Comparison of ENCODE assay signal across 8 mouse cellular contexts in genomic region chr11:63919211-63920098, GRCm38 (mm10). TPM values are rescaled to one million over a fixed set of nuclear protein-coding genes. Genes with fewer than 3 reads are reported as not detected.
DNase-seq lines count a peak whose midpoint lies in the region; ATAC-seq and TF ChIP-seq lines count a peak whose summit lies in the region.

No protein-coding gene starts in this region.

- peak overlapping the region; percentile 94 for H3K4me2 ChIP-seq in embryonic facial prominence, embryonic 13.5 days
- H3K4me2 ChIP-seq in neural tube, embryonic 15.5 days = peak overlapping the region; percentile 78

- no peaks in the 10 kb centered on the region for H3K36me3 ChIP-seq in embryonic facial prominence, embryonic 13.5 days
- peaks cover 3% of the 10 kb centered on the region; the same call in 1 of the 2 replicates for H3K36me3 ChIP-seq in limb, embryonic 10.5 days
- no peaks in the 10 kb centered on the region for H3K36me3 ChIP-seq in neural tube, embryonic 15.5 days

- no peaks in the 10 kb centered on the region for H3K9me3 ChIP-seq in embryonic facial prominence, embryonic 13.5 days
- no peaks in the 10 kb centered on the region for H3K9me3 ChIP-seq in limb, embryonic 10.5 days (replicated peaks)
- H3K9me3 ChIP-seq in neural tube, embryonic 15.5 days (replicated peaks) = no peaks in the 10 kb centered on the region

- peaks cover 6% of the 10 kb centered on the region; the same call in 1 of the 2 replicates for H3K4me1 ChIP-seq in lung, adult 2 months (ENCODE audit: control insufficient read depth, insufficient read depth, low read length)
- H3K4me1 ChIP-seq in embryonic facial prominence, embryonic 13.5 days = peaks cover 55% of the 10 kb centered on the region
- H3K4me1 ChIP-seq in limb, embryonic 10.5 days = peaks cover 97% of the 10 kb centered on the region
- peaks cover 76% of the 10 kb centered on the region for H3K4me1 ChIP-seq in neural tube, embryonic 15.5 days
- H3K4me1 ChIP-seq in cerebellum, adult 2 months (ENCODE audit: control insufficient read depth, insufficient read depth, low read length) = peaks cover 3% of the 10 kb centered on the region; the same call in 1 of the 2 replicates

- DNase-seq in lung, adult 2 months = peak; percentile 22
- DNase-seq in lung, postnatal 36 days = no peak
- peak; percentile 63 for DNase-seq in limb, embryonic 10.5 days (ENCODE audit: low spot score)
- no peak for DNase-seq in cerebellum, postnatal 36 days
- DNase-seq in urinary bladder, adult 2 months (ENCODE audit: low spot score) = no peak
- DNase-seq in cerebellum, adult 2 months = no peak

- no peak overlapping the region for H3K27ac ChIP-seq in embryonic facial prominence, embryonic 13.5 days
- H3K27ac ChIP-seq in limb, embryonic 10.5 days = peak overlapping the region; percentile 90
- peak overlapping the region; percentile 60 for H3K27ac ChIP-seq in neural tube, embryonic 15.5 days (replicated peaks)
- no peak overlapping the region for H3K27ac ChIP-seq in cerebellum, adult 2 months (ENCODE audit: insufficient read depth, low read length)

- H3K27me3 ChIP-seq in embryonic facial prominence, embryonic 13.5 days = peaks cover 60% of the 10 kb centered on the region
- H3K27me3 ChIP-seq in limb, embryonic 10.5 days (ENCODE audit: low read depth, poor library complexity, severe bottlenecking) = peaks cover 47% of the 10 kb centered on the region
- peaks cover 32% of the 10 kb centered on the region for H3K27me3 ChIP-seq in neural tube, embryonic 15.5 days (replicated peaks)
- H3K27me3 ChIP-seq in cerebellum, adult 2 months (ENCODE audit: control insufficient read depth, insufficient read depth, low read length) = peaks cover 15% of the 10 kb centered on the region

- WGBS in lung, adult 2 months = 20% methylated on average over 52 of the region's 52 CpGs
- 1% methylated on average over 52 of the region's 52 CpGs for WGBS in embryonic facial prominence, embryonic 13.5 days
- WGBS in limb, embryonic 10.5 days = under 1% methylated on average over 52 of the region's 52 CpGs
- WGBS in neural tube, embryonic 15.5 days = 3% methylated on average over 52 of the region's 52 CpGs
- WGBS in cerebellum, adult 2 months = 9% methylated on average over 52 of the region's 52 CpGs

- no peak for ATAC-seq in embryonic facial prominence, embryonic 13.5 days (ENCODE audit: insufficient number of reproducible peaks, insufficient read depth, low FRiP score, low TSS enrichment, low read depth)
- ATAC-seq in neural tube, embryonic 15.5 days (ENCODE audit: low FRiP score) = no peak

- no peak overlapping the region for H3K4me3 ChIP-seq in lung, adult 2 months (replicated peaks; ENCODE audit: extremely low read depth, low read depth, low read length)
- peak overlapping the region; percentile 74 for H3K4me3 ChIP-seq in embryonic facial prominence, embryonic 13.5 days
- peak overlapping the region; percentile 85 for H3K4me3 ChIP-seq in limb, embryonic 10.5 days
- peak overlapping the region; percentile 68 for H3K4me3 ChIP-seq in neural tube, embryonic 15.5 days (replicated peaks)
- H3K4me3 ChIP-seq in cerebellum, adult 2 months (replicated peaks; ENCODE audit: insufficient read depth, low read depth, low read length) = no peak overlapping the region

- TF ChIP-seq CTCF in lung, adult 2 months (IDR thresholded peaks at IDR 0.05; ENCODE audit: insufficient read depth, low read length) = no peak
- no peak for TF ChIP-seq CTCF in cerebellum, adult 2 months (IDR thresholded peaks at IDR 0.05; ENCODE audit: borderline replicate concordance, insufficient read depth, low read depth, low read length)

- H3K9ac ChIP-seq in embryonic facial prominence, embryonic 13.5 days = peak overlapping the region; percentile 87
- H3K9ac ChIP-seq in neural tube, embryonic 15.5 days (replicated peaks) = peak overlapping the region; percentile 74

- TF ChIP-seq POLR2A in lung, adult 2 months (IDR thresholded peaks at IDR 0.05; ENCODE audit: borderline replicate concordance, extremely low read depth, low read depth, low read length) = no peak
- TF ChIP-seq POLR2A in cerebellum, adult 2 months (IDR thresholded peaks at IDR 0.05; ENCODE audit: borderline replicate concordance, insufficient read depth, low read length) = no peak

RNA-seq across cellular contexts. Expression of gene Hs3st3b1, which starts 2.6 kb away (rescaled TPM):
- polyA plus RNA-seq in lung, adult 2 months (2012; rRNA removed) = 5.5 and 6.3 TPM in 2 replicates
- polyA plus RNA-seq in embryonic facial prominence, embryonic 13.5 days (2015; fragmentation: Nextera tagmentation; extraction: Ambion mirVana) = 15.9 and 18.5 TPM in 2 replicates
- polyA plus RNA-seq in limb, embryonic 10.5 days (2016; fragmentation: Nextera tagmentation; extraction: Ambion mirVana) = 17.8 and 22.1 TPM in 2 replicates
- 7.0 and 7.1 TPM in 2 replicates for polyA plus RNA-seq in neural tube, embryonic 15.5 days (2015; fragmentation: Nextera tagmentation; extraction: Ambion mirVana)
- 0.33 and 0.41 TPM in 2 replicates for polyA plus RNA-seq in urinary bladder, adult 2 months (2012; rRNA removed)
- polyA plus RNA-seq in cerebellum, adult 2 months (2012; rRNA removed) = 0.79 and 1.2 TPM in 2 replicates

Comparison
In these comparisons a context has a peak if more than half of its experiments do, and no peak if none do; other contexts are left out.
1. DNase-seq: peak in lung, adult 2 months (single experiment) and limb, embryonic 10.5 days (single experiment); none in lung, postnatal 36 days (single experiment), cerebellum, postnatal 36 days (0 of 2), urinary bladder, adult 2 months (single experiment) and cerebellum, adult 2 months (0 of 2).
2. H3K4me3 ChIP-seq: peak in embryonic facial prominence, embryonic 13.5 days (single experiment), limb, embryonic 10.5 days (single experiment) and neural tube, embryonic 15.5 days (single experiment); none in lung, adult 2 months (single experiment) and cerebellum, adult 2 months (single experiment).
3. H3K27ac ChIP-seq: peak in limb, embryonic 10.5 days (single experiment) and neural tube, embryonic 15.5 days (single experiment); none in embryonic facial prominence, embryonic 13.5 days (single experiment) and cerebellum, adult 2 months (single experiment).